Mouse (Mus musculus) regulatory T cell (primary cell): ENCODE results near the gene Tulp4.

Experiments
- in situ Hi-C: fragments of 300-600 bp; cut with MboI, MseI; formaldehyde crosslinking; loops from one replicate; pipeline ENCODE4 v1.15.1; 2025; ENCODE audit warnings: high pct_unique_total_duplicates

The Tulp4 gene

GRCm38 (mm10) chr17:6123776-6124175, 17.5 kb downstream of the Tulp4 start:
- in situ Hi-C loops = no loop called here

- in situ Hi-C loops = no loop called here
These were observed 19.2 kb downstream of the Tulp4 start for GRCm38 (mm10) chr17:6125441-6125840.

GRCm38 (mm10) chr17:6128039-6128438, 21.8 kb downstream of the Tulp4 start:
- in situ Hi-C loops = no loop called here

- in situ Hi-C loops = no loop called here
These were observed 23.1 kb downstream of the Tulp4 start for GRCm38 (mm10) chr17:6129361-6129760.

GRCm38 (mm10) chr17:6131083-6131482, 24.8 kb downstream of the Tulp4 start:
- in situ Hi-C loops = no loop called here

- in situ Hi-C loops = no loop called here
These were observed 34.6 kb downstream of the Tulp4 start for GRCm38 (mm10) chr17:6140875-6141274.

- in situ Hi-C loops = no loop called here
These were observed 35.1 kb downstream of the Tulp4 start for GRCm38 (mm10) chr17:6141344-6141743.

- in situ Hi-C loops = no loop called here
These were observed 39.0 kb downstream of the Tulp4 start for GRCm38 (mm10) chr17:6145244-6145643.

- in situ Hi-C loops = no loop called here
These were observed 46.7 kb downstream of the Tulp4 start for GRCm38 (mm10) chr17:6152941-6153340.

- in situ Hi-C loops = no loop called here
These were observed 47.3 kb downstream of the Tulp4 start for GRCm38 (mm10) chr17:6153581-6153980.

GRCm38 (mm10) chr17:6154366-6154765, 48.1 kb downstream of the Tulp4 start:
- in situ Hi-C loops = no loop called here

GRCm38 (mm10) chr17:6160495-6160894, 54.3 kb downstream of the Tulp4 start:
- in situ Hi-C loops = no loop called here

- in situ Hi-C loops = no loop called here
These were observed 55.7 kb downstream of the Tulp4 start for GRCm38 (mm10) chr17:6161916-6162315.

- in situ Hi-C loops = no loop called here
These were observed 56.5 kb downstream of the Tulp4 start for GRCm38 (mm10) chr17:6162761-6163160.

- in situ Hi-C loops = no loop called here
These were observed 58.7 kb downstream of the Tulp4 start for GRCm38 (mm10) chr17:6164911-6165310.

- in situ Hi-C loops = no loop called here
These were observed 66.2 kb downstream of the Tulp4 start for GRCm38 (mm10) chr17:6172440-6172839.

GRCm38 (mm10) chr17:6172926-6173690, 66.9 kb downstream of the Tulp4 start:
- in situ Hi-C loops = no loop called here

GRCm38 (mm10) chr17:6174574-6174973, 68.3 kb downstream of the Tulp4 start:
- in situ Hi-C loops = no loop called here

- in situ Hi-C loops = no loop called here
These were observed 72.5 kb downstream of the Tulp4 start for GRCm38 (mm10) chr17:6178564-6179267.

- in situ Hi-C loops = no loop called here
These were observed 73.2 kb downstream of the Tulp4 start for GRCm38 (mm10) chr17:6179389-6179788.

GRCm38 (mm10) chr17:6180421-6180820, 74.2 kb downstream of the Tulp4 start:
- in situ Hi-C loops = no loop called here

GRCm38 (mm10) chr17:6182715-6183114, 76.5 kb downstream of the Tulp4 start:
- in situ Hi-C loops = no loop called here

GRCm38 (mm10) chr17:6186651-6187050, 80.4 kb downstream of the Tulp4 start:
- in situ Hi-C loops = no loop called here
